Mouse (Mus musculus) embryonic fibroblast, embryonic 13.5 days (primary cell): Measurements from ENCODE around the gene Rptor.

ENCODE experiments used
- CTCF ChIP-seq: IDR thresholded peaks from 2 replicates; pipeline ENCODE4 v1.5.1; 2011; ENCODE audit warnings: mild to moderate bottlenecking, control low read depth, low read length, moderate library complexity, borderline replicate concordance; ENCODE audit not compliant: insufficient read depth
- POLR2A ChIP-seq: IDR thresholded peaks from 2 replicates; pipeline ENCODE4 v1.6.1; 2011; ENCODE audit warnings: low read depth, mild to moderate bottlenecking, control low read depth, low read length, moderate library complexity

- TF ChIP-seq CTCF (no peak), POLR2A (no peak)
Observed at GRCm38 (mm10) chr11:119624401-119624800, 21.7 kb downstream of the Rptor start.
